Mouse (Mus musculus): ENCODE measurements around the gene Kctd10. TPM values are rescaled to one million over a fixed set of nuclear protein-coding genes. Genes with fewer than 3 reads are reported as not detected.

The Kctd10 gene
- polyA plus RNA-seq, 2 experiments = 89.4 to 103 TPM

- WGBS = 59% methylated on average over 10 of the region's 10 CpGs
- Histone ChIP-seq H3K36me3 (ENCODE audit: control insufficient read depth, insufficient read depth, low read length) (no peaks in the 10 kb centered on the region), H3K4me2 (replicated peaks; ENCODE audit: low read depth, low read length, severe bottlenecking) (no peak overlapping the region), H3K4me1 (ENCODE audit: control insufficient read depth, insufficient read depth, low read length) (peaks cover 2% of the 10 kb centered on the region), H3K4me3 (replicated peaks; ENCODE audit: low read length) (no peak overlapping the region), H3K27me3 (ENCODE audit: control insufficient read depth, insufficient read depth, low read length) (no peaks in the 10 kb centered on the region), H3K9me3 (ENCODE audit: control insufficient read depth, low read length) (no peaks in the 10 kb centered on the region), H3K9ac (ENCODE audit: low read depth, low read length, severe bottlenecking) (no peak overlapping the region), H3K27ac (replicated peaks; ENCODE audit: low read depth, low read length) (no peak overlapping the region)
- no peak for DNase-seq (ENCODE audit: low spot score)
- TF ChIP-seq POLR2A (IDR thresholded peaks at IDR 0.05; ENCODE audit: borderline replicate concordance, extremely low read depth, insufficient read depth, insufficient read length) = no peak
- no peak for ATAC-seq (ENCODE audit: low FRiP score, low read depth)
Measured at GRCm38 (mm10) chr5:114351490-114351889, 28.8 kb downstream of the Kctd10 start.

GRCm38 (mm10) chr5:114347005-114347404, 33.3 kb downstream of the Kctd10 start:
- Histone ChIP-seq H3K4me1 (ENCODE audit: control insufficient read depth, insufficient read depth, low read length) (no peaks in the 10 kb centered on the region), H3K36me3 (ENCODE audit: control insufficient read depth, insufficient read depth, low read length) (no peaks in the 10 kb centered on the region), H3K27me3 (ENCODE audit: control insufficient read depth, insufficient read depth, low read length) (no peaks in the 10 kb centered on the region), H3K4me2 (replicated peaks; ENCODE audit: low read depth, low read length, severe bottlenecking) (no peak overlapping the region), H3K9me3 (ENCODE audit: control insufficient read depth, low read length) (no peaks in the 10 kb centered on the region), H3K9ac (ENCODE audit: low read depth, low read length, severe bottlenecking) (no peak overlapping the region), H3K27ac (replicated peaks; ENCODE audit: low read depth, low read length) (no peak overlapping the region), H3K4me3 (replicated peaks; ENCODE audit: low read length) (no peak overlapping the region)
- ATAC-seq (ENCODE audit: low FRiP score, low read depth) (no peak), DNase-seq (ENCODE audit: low spot score) (no peak)
- TF ChIP-seq POLR2A (IDR thresholded peaks at IDR 0.05; ENCODE audit: borderline replicate concordance, extremely low read depth, insufficient read depth, insufficient read length) = no peak
- 86% methylated on average over 10 of the region's 10 CpGs for WGBS

- Histone ChIP-seq H3K9me3 (ENCODE audit: control insufficient read depth, low read length) (no peaks in the 10 kb centered on the region), H3K27me3 (ENCODE audit: control insufficient read depth, insufficient read depth, low read length) (no peaks in the 10 kb centered on the region), H3K36me3 (ENCODE audit: control insufficient read depth, insufficient read depth, low read length) (no peaks in the 10 kb centered on the region), H3K9ac (ENCODE audit: low read depth, low read length, severe bottlenecking) (no peak overlapping the region), H3K27ac (replicated peaks; ENCODE audit: low read depth, low read length) (no peak overlapping the region), H3K4me1 (ENCODE audit: control insufficient read depth, insufficient read depth, low read length) (no peaks in the 10 kb centered on the region), H3K4me2 (replicated peaks; ENCODE audit: low read depth, low read length, severe bottlenecking) (no peak overlapping the region), H3K4me3 (replicated peaks; ENCODE audit: low read length) (no peak overlapping the region)
- TF ChIP-seq POLR2A (IDR thresholded peaks at IDR 0.05; ENCODE audit: borderline replicate concordance, extremely low read depth, insufficient read depth, insufficient read length) = no peak
- no peak for DNase-seq (ENCODE audit: low spot score)
- 47% methylated on average over 3 of the region's 3 CpGs for WGBS
- no peak for ATAC-seq (ENCODE audit: low FRiP score, low read depth)
Measured at GRCm38 (mm10) chr5:114345538-114345937, 34.8 kb downstream of the Kctd10 start.

- 92% methylated on average over 7 of the region's 7 CpGs for WGBS
- no peak overlapping the region for H3K9ac ChIP-seq (ENCODE audit: low read depth, low read length, severe bottlenecking)
- H3K27me3 ChIP-seq (ENCODE audit: control insufficient read depth, insufficient read depth, low read length) = no peaks in the 10 kb centered on the region
- H3K4me2 ChIP-seq (replicated peaks; ENCODE audit: low read depth, low read length, severe bottlenecking) = no peak overlapping the region
- no peak for TF ChIP-seq POLR2A (IDR thresholded peaks at IDR 0.05; ENCODE audit: borderline replicate concordance, extremely low read depth, insufficient read depth, insufficient read length)
- no peaks in the 10 kb centered on the region for H3K4me1 ChIP-seq (ENCODE audit: control insufficient read depth, insufficient read depth, low read length)
- H3K36me3 ChIP-seq (ENCODE audit: control insufficient read depth, insufficient read depth, low read length) = no peaks in the 10 kb centered on the region
- no peak for ATAC-seq (ENCODE audit: low FRiP score, low read depth)
- no peak overlapping the region for H3K27ac ChIP-seq (replicated peaks; ENCODE audit: low read depth, low read length)
- no peak for DNase-seq (ENCODE audit: low spot score)
- H3K4me3 ChIP-seq (replicated peaks; ENCODE audit: low read length) = no peak overlapping the region
- H3K9me3 ChIP-seq (ENCODE audit: control insufficient read depth, low read length) = no peaks in the 10 kb centered on the region
Measured at GRCm38 (mm10) chr5:114343612-114344011, 36.7 kb downstream of the Kctd10 start.

- DNase-seq (ENCODE audit: low spot score) = no peak
- Histone ChIP-seq H3K27me3 (ENCODE audit: control insufficient read depth, insufficient read depth, low read length) (no peaks in the 10 kb centered on the region), H3K4me1 (ENCODE audit: control insufficient read depth, insufficient read depth, low read length) (no peaks in the 10 kb centered on the region), H3K27ac (replicated peaks; ENCODE audit: low read depth, low read length) (no peak overlapping the region), H3K9ac (ENCODE audit: low read depth, low read length, severe bottlenecking) (no peak overlapping the region), H3K4me3 (replicated peaks; ENCODE audit: low read length) (no peak overlapping the region), H3K4me2 (replicated peaks; ENCODE audit: low read depth, low read length, severe bottlenecking) (no peak overlapping the region), H3K9me3 (ENCODE audit: control insufficient read depth, low read length) (no peaks in the 10 kb centered on the region), H3K36me3 (ENCODE audit: control insufficient read depth, insufficient read depth, low read length) (no peaks in the 10 kb centered on the region)
- 78% methylated on average over 5 of the region's 5 CpGs for WGBS
- no peak for TF ChIP-seq POLR2A (IDR thresholded peaks at IDR 0.05; ENCODE audit: borderline replicate concordance, extremely low read depth, insufficient read depth, insufficient read length)
- ATAC-seq (ENCODE audit: low FRiP score, low read depth) = no peak
Measured at GRCm38 (mm10) chr5:114342996-114343395, 37.3 kb downstream of the Kctd10 start.

All from limb, embryonic 14.5 days (tissue).